Mouse (Mus musculus) limb, embryonic 13.5 days (tissue): ENCODE data around the gene Gstt2. TPM values are rescaled to one million over a fixed set of nuclear protein-coding genes. Genes with fewer than 3 reads are reported as not detected.

Source experiments
- polyA plus RNA-seq: library from polyadenylated mRNA; unstranded; fragments of >200 nt; fragmentation: Nextera tagmentation; extraction: Ambion mirVana; gene quantifications from 2 replicates; pipeline ENCODE4 v1.2.1, GENCODE M21; 2015

Gene Gstt2
- polyA plus RNA-seq, 1 experiment from 2014 or later = 12.7 TPM

Other genes with a start within 250 kb of the Gstt2 start
- gene Ggt5, start 248.1 kb downstream of the Gstt2 start, polyA plus RNA-seq = 1.3 and 1.7 TPM in 2 replicates
- 3.1 TPM in 2 replicates for gene Susd2, start 193.4 kb downstream of the Gstt2 start, polyA plus RNA-seq
- 30.9 and 32.5 TPM in 2 replicates for gene Cabin1, start 73.1 kb downstream of the Gstt2 start, polyA plus RNA-seq
- 92.4 and 95.9 TPM in 2 replicates for gene Ddt, start 64.0 kb downstream of the Gstt2 start, polyA plus RNA-seq
- gene Gm20441, start 56.5 kb downstream of the Gstt2 start, polyA plus RNA-seq = 0.86 TPM in 1 of 2 replicates, not detected in the other
- 19.6 and 21.5 TPM in 2 replicates for gene Gstt3, start 56.0 kb downstream of the Gstt2 start, polyA plus RNA-seq
- gene Gstt1, start 38.8 kb downstream of the Gstt2 start, polyA plus RNA-seq = 14.9 and 16.3 TPM in 2 replicates
- gene Gstt4, start 14.9 kb downstream of the Gstt2 start, polyA plus RNA-seq = not detected in 2 replicates
- 1,677 and 1,740 TPM in 2 replicates for gene Mif, start 22.8 kb upstream of the Gstt2 start, polyA plus RNA-seq
- 3.4 and 3.7 TPM in 2 replicates for gene Derl3, start 56.0 kb upstream of the Gstt2 start, polyA plus RNA-seq
- gene Smarcb1, start 84.2 kb upstream of the Gstt2 start, polyA plus RNA-seq = 247 and 248 TPM in 2 replicates
- gene Chchd10, start 95.7 kb upstream of the Gstt2 start, polyA plus RNA-seq = 9.8 and 11.5 TPM in 2 replicates
- gene Mmp11, start 99.1 kb upstream of the Gstt2 start, polyA plus RNA-seq = 194 and 198 TPM in 2 replicates
- 0.15 TPM in 1 of 2 replicates, not detected in the other for gene Gm867, start 103.2 kb upstream of the Gstt2 start, polyA plus RNA-seq
- gene Vpreb3, start 105.6 kb upstream of the Gstt2 start, polyA plus RNA-seq = 0.33 and 0.66 TPM in 2 replicates
- gene Gm5134, start 117.1 kb upstream of the Gstt2 start, polyA plus RNA-seq = 0.11 TPM in 1 of 2 replicates, not detected in the other
- 22.1 and 22.5 TPM in 2 replicates for gene Zfp280b, start 195.2 kb upstream of the Gstt2 start, polyA plus RNA-seq